Mouse (Mus musculus): ENCODE results near the gene Olfr461. TPM values are rescaled to one million over a fixed set of nuclear protein-coding genes. Genes with fewer than 3 reads are reported as not detected.

The Olfr461 gene
- polyA plus RNA-seq, 1 experiment, result not detected

DNA sequence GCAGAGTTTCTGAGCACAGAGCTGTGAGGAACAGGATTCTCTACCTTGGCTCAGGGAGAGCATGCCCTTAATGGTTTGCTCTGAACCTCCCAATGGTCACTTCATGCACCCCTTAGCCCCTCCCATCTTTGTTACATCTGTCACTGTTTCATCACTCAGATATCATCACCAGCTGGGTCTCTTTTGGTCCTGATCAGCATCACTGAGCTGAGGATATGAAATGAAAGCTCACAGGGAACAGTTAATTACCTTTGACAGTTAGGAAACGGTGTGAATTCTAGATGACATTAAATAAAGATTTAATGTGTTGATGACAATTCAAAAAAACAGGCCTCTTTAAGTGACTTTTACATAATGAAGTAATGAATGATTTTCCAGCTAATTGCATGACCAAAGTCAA is 35.4 kb downstream of the Olfr461 start, which contains the start of gene Prss37:
Gene Prss37 (minus strand): TSS at position 101 of the 400 bp plus-strand sequence.
- Histone ChIP-seq H3K4me1 (ENCODE audit: control insufficient read depth, insufficient read depth, low read length) (no peaks in the 10 kb centered on the region), H3K4me3 (ENCODE audit: insufficient read depth, low read length) (no peak within 1 kb of the TSS), H3K27ac (ENCODE audit: insufficient read depth, low read length) (no peak within 1 kb of the TSS)
- TF ChIP-seq CTCF (IDR thresholded peaks at IDR 0.05; ENCODE audit: borderline replicate concordance, insufficient read depth, low read length), result no peak
- no peak for TF ChIP-seq POLR2A (IDR thresholded peaks at IDR 0.05; ENCODE audit: low read depth, low read length)

GRCm38 (mm10) chr6:40493229-40493628 is 61.6 kb downstream of the Olfr461 start, which contains the start of gene Tas2r108:
Tas2r108 (plus strand) TSS chr6:40493529.
- H3K27ac ChIP-seq (ENCODE audit: insufficient read depth, low read length), result no peak within 1 kb of the TSS
- TF ChIP-seq POLR2A (IDR thresholded peaks at IDR 0.05; ENCODE audit: low read depth, low read length), result no peak
- no peaks in the 10 kb centered on the region for H3K4me1 ChIP-seq (ENCODE audit: control insufficient read depth, insufficient read depth, low read length)
- no peak within 1 kb of the TSS for H3K4me3 ChIP-seq (ENCODE audit: insufficient read depth, low read length)

Other genes starting within 250 kb of the Olfr461 start
- 18.3 and 21.3 TPM in 2 replicates for gene Agk, start 229.9 kb downstream of the Olfr461 start, polyA plus RNA-seq (2011; ENCODE audit: insufficient read length, low read depth, missing spikeins)
- 2.0 and 2.4 TPM in 2 replicates for gene E330009J07Rik, start 118.9 kb downstream of the Olfr461 start, polyA plus RNA-seq (2011; ENCODE audit: insufficient read length, low read depth, missing spikeins)
- gene Wee2, start 116.0 kb downstream of the Olfr461 start, polyA plus RNA-seq (2011; ENCODE audit: insufficient read length, low read depth, missing spikeins), result not detected in 2 replicates
- gene Ssbp1, start 83.7 kb downstream of the Olfr461 start, polyA plus RNA-seq (2011; ENCODE audit: insufficient read length, low read depth, missing spikeins), result 56.0 and 63.8 TPM in 2 replicates
- not detected in 2 replicates for gene Tas2r137, start 63.8 kb downstream of the Olfr461 start, polyA plus RNA-seq (2011; ENCODE audit: insufficient read length, low read depth, missing spikeins)
- gene Tas2r108, start 61.5 kb downstream of the Olfr461 start, polyA plus RNA-seq (2011; ENCODE audit: insufficient read length, low read depth, missing spikeins), result not detected in 2 replicates
- not detected in 2 replicates for gene Prss37, start 35.5 kb downstream of the Olfr461 start, polyA plus RNA-seq (2011; ENCODE audit: insufficient read length, low read depth, missing spikeins)
- not detected in 2 replicates for gene Olfr460, start 14.4 kb upstream of the Olfr461 start, polyA plus RNA-seq (2011; ENCODE audit: insufficient read length, low read depth, missing spikeins)
- gene Clec5a, start 30.8 kb upstream of the Olfr461 start, polyA plus RNA-seq (2011; ENCODE audit: insufficient read length, low read depth, missing spikeins), result 1.8 TPM in 1 of 2 replicates, not detected in the other
- gene Tas2r138, start 58.3 kb upstream of the Olfr461 start, polyA plus RNA-seq (2011; ENCODE audit: insufficient read length, low read depth, missing spikeins), result not detected in 2 replicates
- 0.72 TPM in 1 of 2 replicates, not detected in the other for gene Mgam, start 73.8 kb upstream of the Olfr461 start, polyA plus RNA-seq (2011; ENCODE audit: insufficient read length, low read depth, missing spikeins)